Mouse (Mus musculus) CH12.LX (cell line): ENCODE results near the gene 1810049J17Rik.

Experiments used
- CTCF ChIP-seq, 2 experiments: IDR thresholded peaks in 1 of 2; conservative IDR thresholded peaks in 1 of 2; 2 replicates each; pipeline ENCODE4 v1.5.1; 2011 to 2012; ENCODE audit warnings: low read depth in 2 of 2, low read length in 2 of 2, improper control_type of control experiment in 1 of 2, inconsistent platforms in 1 of 2, mild to moderate bottlenecking in 1 of 2, moderate library complexity in 1 of 2
- E2F4 ChIP-seq: IDR thresholded peaks from 2 replicates; pipeline ENCODE4 v1.6.1; 2011; ENCODE audit warnings: low read depth, low read length, improper control_type of control experiment; ENCODE audit not compliant: insufficient replicate concordance
- EP300 ChIP-seq: IDR thresholded peaks from 2 replicates; pipeline ENCODE4 v1.6.1; 2011; ENCODE audit warnings: low read length, improper control_type of control experiment
- MAFK ChIP-seq: IDR thresholded peaks from 2 replicates; pipeline ENCODE4 v1.6.1; 2011; ENCODE audit warnings: low read length, improper control_type of control experiment; ENCODE audit not compliant: insufficient replicate concordance
- MYC ChIP-seq: IDR thresholded peaks from 2 replicates; pipeline ENCODE4 v1.6.1; 2011; ENCODE audit warnings: low read depth, mild to moderate bottlenecking, improper control_type of control experiment, low read length
- PAX5 ChIP-seq: IDR thresholded peaks from 2 replicates; pipeline ENCODE4 v1.6.1; 2012; ENCODE audit warnings: low read length, inconsistent platforms, mixed read lengths
- POLR2A ChIP-seq: IDR thresholded peaks from 2 replicates; pipeline ENCODE4 v1.6.1; 2011; ENCODE audit warnings: low read depth, mild to moderate bottlenecking, improper control_type of control experiment, low read length
- RCOR1 ChIP-seq: conservative IDR thresholded peaks from 2 replicates; pipeline ENCODE4 v1.6.1; 2012; ENCODE audit warnings: low read depth, mild to moderate bottlenecking, inconsistent platforms, low read length, improper control_type of control experiment
- USF2 ChIP-seq: conservative IDR thresholded peaks from 2 replicates; pipeline ENCODE4 v1.6.1; 2011; ENCODE audit warnings: low read depth, low read length, improper control_type of control experiment

GRCm38 (mm10) chr15:12319889-12320288 is 1.8 kb downstream of the 1810049J17Rik start:
- TF ChIP-seq CTCF (conservative IDR thresholded peaks at IDR 0.05 in 1 of 2, IDR thresholded peaks at IDR 0.05 in 1 of 2; ENCODE audit: low read depth in 2 of 2, low read length in 2 of 2) (no peak), EP300 (no peak), RCOR1 (no peak), MYC (no peak), MAFK (no peak), POLR2A (no peak), E2F4 (no peak), USF2 (no peak), PAX5 (no peak)
